Mouse (Mus musculus) forebrain, embryonic 13.5 days (tissue): ENCODE measurements at regions not wholly inside any gene's neighbourhood (a gene's known extent, or its start where the extent isn't known, plus 50 kb on each side); places are given as distances from the start of the nearest gene placed in this dataset.

Experiments used
- ATAC-seq: fragments of 200-750 bp; cut with Nextera tagmentation; 2 replicates; pipeline ENCODE4 v1.8.0; 2017
- H3K27ac ChIP-seq: fragments of 300-500 bp; sonication (generic); 2 replicates; pipeline ENCODE4 v1.5.1; 2015; ENCODE audit warnings: inconsistent platforms, mild to moderate bottlenecking, moderate library complexity
- H3K27me3 ChIP-seq: fragments of 300-500 bp; sonication (generic); 2 replicates; pipeline ENCODE4 v1.6.1; 2015; ENCODE audit warnings: mild to moderate bottlenecking, inconsistent platforms
- H3K36me3 ChIP-seq: fragments of 300-500 bp; sonication (generic); 2 replicates; pipeline ENCODE4 v1.6.1; 2015; ENCODE audit warnings: mild to moderate bottlenecking, inconsistent platforms; ENCODE audit not compliant: poor library complexity, severe bottlenecking
- H3K4me1 ChIP-seq: fragments of 300-500 bp; sonication (generic); 2 replicates; pipeline ENCODE4 v1.6.1; 2015; ENCODE audit warnings: inconsistent platforms
- H3K4me2 ChIP-seq: fragments of 300-500 bp; sonication (generic); 2 replicates; pipeline ENCODE4 v1.6.1; 2015; ENCODE audit warnings: inconsistent platforms, mild to moderate bottlenecking, moderate library complexity
- H3K4me3 ChIP-seq: fragments of 300-500 bp; sonication (generic); 2 replicates; pipeline ENCODE4 v1.5.1; 2015; ENCODE audit warnings: mild to moderate bottlenecking, inconsistent platforms
- H3K9ac ChIP-seq: fragments of 300-500 bp; sonication (generic); 2 replicates; pipeline ENCODE4 v1.6.1; 2015; ENCODE audit warnings: mild to moderate bottlenecking, inconsistent platforms
- H3K9me3 ChIP-seq: fragments of 300-500 bp; sonication (generic); replicated peaks from 2 replicates; pipeline ENCODE4 v1.6.1; 2016; ENCODE audit warnings: inconsistent platforms
- WGBS: fragments of 180-500 bp; shearing (Covaris S2); methylation state at CpG from one replicate; pipeline ENCODE4 v1.1.7; 2015; 5-methylcytosine and 5-hydroxymethylcytosine counted together

DNA sequence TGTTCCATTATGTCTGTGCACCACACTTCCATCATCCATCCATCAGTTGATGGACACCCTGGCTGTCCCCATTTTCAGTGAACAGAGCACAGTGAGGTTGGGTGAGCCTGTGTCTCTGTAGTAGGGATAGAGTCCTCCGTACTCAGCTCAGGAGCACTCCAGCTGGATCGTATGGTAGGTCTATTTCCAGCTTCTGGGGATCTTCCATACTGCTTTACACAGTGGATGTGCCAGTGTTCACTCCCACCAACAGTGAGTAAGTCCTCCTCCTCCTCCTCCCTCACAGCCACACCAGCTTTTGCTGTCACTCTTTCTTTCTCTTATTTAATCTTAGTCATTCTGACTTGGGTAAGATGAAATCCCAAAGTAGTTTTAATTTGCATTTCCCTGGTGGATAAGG lies 310.4 kb downstream of the Etnk1 start:
- no peak for ATAC-seq
- Histone ChIP-seq H3K9ac (no peak overlapping the region), H3K4me2 (no peak overlapping the region), H3K27ac (no peak overlapping the region), H3K4me3 (no peak overlapping the region), H3K36me3 (no peaks in the 10 kb centered on the region), H3K27me3 (no peaks in the 10 kb centered on the region), H3K4me1 (no peaks in the 10 kb centered on the region), H3K9me3 (no peaks in the 10 kb centered on the region)
- 93% methylated on average over 2 of the region's 2 CpGs for WGBS

DNA sequence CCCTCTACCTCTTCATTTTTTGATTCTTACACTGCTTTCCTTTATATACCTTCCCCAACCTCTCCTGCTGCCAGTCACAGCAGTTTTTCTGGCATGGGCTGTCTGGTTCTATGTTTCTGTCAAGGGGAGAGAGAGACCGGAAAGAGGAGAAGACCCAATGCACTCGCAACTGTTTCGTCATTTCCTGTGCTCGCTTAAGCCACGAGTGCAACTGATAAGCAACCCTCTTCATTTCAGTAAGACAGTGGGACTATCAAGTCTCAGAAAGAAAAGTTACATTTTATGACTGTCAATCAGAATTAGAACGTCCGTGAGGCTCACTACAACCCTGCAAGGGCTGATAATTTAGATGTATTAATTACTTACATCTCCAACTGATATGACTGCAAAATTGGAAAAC lies 312.2 kb downstream of the Etnk1 start:
- Histone ChIP-seq H3K27ac (no peak overlapping the region), H3K36me3 (no peaks in the 10 kb centered on the region), H3K27me3 (no peaks in the 10 kb centered on the region), H3K4me1 (no peaks in the 10 kb centered on the region), H3K9ac (no peak overlapping the region), H3K9me3 (no peaks in the 10 kb centered on the region), H3K4me2 (no peak overlapping the region), H3K4me3 (no peak overlapping the region)
- no peak for ATAC-seq
- 89% methylated on average over 7 of the region's 7 CpGs for WGBS

DNA sequence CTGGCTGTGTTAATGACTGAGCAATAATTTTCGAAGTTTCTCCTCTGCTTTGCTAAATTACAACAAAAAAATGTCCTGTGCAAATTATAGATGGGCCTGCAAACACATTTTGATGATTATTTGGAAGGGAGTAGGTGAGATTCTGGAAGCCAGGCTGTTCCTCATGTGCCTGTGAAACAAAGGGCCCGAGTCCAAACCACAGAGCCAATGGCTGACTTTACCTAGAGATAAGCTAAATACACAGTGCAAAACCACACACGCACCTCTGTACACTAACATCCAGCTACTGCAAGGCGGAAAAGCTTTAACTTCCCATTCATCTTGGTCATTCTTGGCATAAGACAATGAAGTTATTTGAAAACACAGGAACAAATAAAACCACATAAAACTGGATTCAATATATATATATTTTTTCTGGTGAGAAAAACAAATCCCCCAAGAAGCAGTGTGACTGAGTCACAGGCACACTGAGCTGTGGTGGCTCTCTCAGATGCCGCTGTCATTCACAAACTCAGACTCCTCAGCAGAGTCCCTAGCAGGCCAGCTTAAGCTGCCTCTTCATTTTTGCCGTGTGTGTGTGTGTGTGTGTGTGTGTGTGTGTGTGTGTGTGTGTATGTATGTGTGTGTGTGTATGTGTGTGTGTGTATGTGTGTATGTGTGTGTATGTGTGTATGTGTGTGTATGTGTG lies 312.8 kb downstream of the Etnk1 start:
- no peak for ATAC-seq
- H3K27ac ChIP-seq: no peak overlapping the region
- 90% methylated on average over 6 of the region's 6 CpGs for WGBS

DNA sequence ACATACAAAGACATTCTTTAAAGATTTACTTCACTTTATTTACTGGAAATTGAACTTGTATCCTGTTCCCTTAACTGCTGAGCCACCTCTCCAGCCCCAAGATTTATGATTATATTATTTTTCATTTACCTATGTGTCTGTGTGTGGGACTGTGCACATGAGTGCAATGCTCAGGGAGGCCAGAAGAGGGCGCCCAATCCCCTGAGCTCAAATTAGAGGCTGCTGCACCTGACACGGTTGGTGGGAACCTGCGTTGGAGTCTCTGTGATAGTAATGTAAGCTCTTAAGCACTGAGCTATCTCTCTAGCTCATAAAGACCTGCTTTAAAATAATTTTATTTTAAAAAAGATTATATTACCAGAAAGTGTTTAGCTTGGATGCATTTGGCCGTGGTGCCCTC lies 315.3 kb downstream of the Etnk1 start:
- 86% methylated on average over 4 of the region's 4 CpGs for WGBS
- no peak overlapping the region for H3K9ac ChIP-seq
- ATAC-seq: no peak
- H3K9me3 ChIP-seq: no peaks in the 10 kb centered on the region
- no peak overlapping the region for H3K4me3 ChIP-seq
- no peaks in the 10 kb centered on the region for H3K4me1 ChIP-seq
- no peaks in the 10 kb centered on the region for H3K27me3 ChIP-seq
- H3K4me2 ChIP-seq: no peak overlapping the region
- no peaks in the 10 kb centered on the region for H3K36me3 ChIP-seq
- no peak overlapping the region for H3K27ac ChIP-seq

More for the DNA sequence above, 312.8 kb downstream of the Etnk1 start:
- H3K9ac ChIP-seq: no peak overlapping the region
- no peaks in the 10 kb centered on the region for H3K36me3 ChIP-seq
- no peaks in the 10 kb centered on the region for H3K4me1 ChIP-seq
- no peaks in the 10 kb centered on the region for H3K9me3 ChIP-seq
- H3K27me3 ChIP-seq: no peaks in the 10 kb centered on the region
- no peak overlapping the region for H3K4me3 ChIP-seq
- H3K4me2 ChIP-seq: no peak overlapping the region

DNA sequence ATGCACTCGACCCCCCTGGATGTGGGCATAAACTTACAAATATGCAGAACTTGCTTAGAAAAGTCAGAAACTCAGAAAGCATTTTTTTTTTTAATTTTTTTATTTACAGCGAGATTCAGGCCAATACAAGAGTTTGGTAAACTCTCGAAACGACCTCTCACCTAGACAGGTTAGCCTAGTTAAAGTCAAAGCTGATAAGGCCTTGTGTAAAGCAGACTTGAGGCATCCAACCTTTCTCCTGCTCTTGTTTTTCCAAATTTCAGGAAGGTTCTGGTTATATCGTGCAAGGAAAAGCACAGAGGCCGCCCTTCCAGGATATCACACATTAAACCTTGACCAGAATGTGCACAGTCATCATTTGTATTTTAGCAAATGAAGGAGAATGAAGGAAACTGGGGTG lies 315.8 kb downstream of the Etnk1 start:
- Histone ChIP-seq H3K4me1 (no peaks in the 10 kb centered on the region), H3K4me3 (no peak overlapping the region), H3K4me2 (no peak overlapping the region), H3K27ac (no peak overlapping the region), H3K9ac (no peak overlapping the region), H3K27me3 (no peaks in the 10 kb centered on the region), H3K9me3 (no peaks in the 10 kb centered on the region), H3K36me3 (no peaks in the 10 kb centered on the region)
- ATAC-seq: no peak
- WGBS: 93% methylated on average over 6 of the region's 6 CpGs

DNA sequence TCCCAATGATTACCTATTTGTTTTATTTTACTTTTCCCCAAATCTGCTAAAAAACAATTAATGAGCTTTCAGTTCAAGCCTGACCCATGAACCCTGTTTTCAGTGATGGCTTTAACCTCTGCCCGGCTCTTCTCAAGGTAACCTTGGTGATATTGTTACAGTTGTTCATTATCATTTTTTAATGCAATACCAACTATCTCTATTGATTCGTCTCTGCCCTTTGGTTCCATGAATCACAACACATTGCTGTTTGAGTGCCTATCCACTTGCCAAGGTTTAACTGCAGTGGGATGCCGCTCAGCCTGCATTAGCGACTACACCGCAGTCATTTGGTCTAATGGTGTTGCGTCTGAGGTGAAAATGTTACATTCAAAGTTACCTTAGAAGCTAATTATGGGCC lies 317.9 kb downstream of the Etnk1 start:
- ATAC-seq: no peak
- no peaks in the 10 kb centered on the region for H3K27me3 ChIP-seq
- H3K4me1 ChIP-seq: no peaks in the 10 kb centered on the region
- no peaks in the 10 kb centered on the region for H3K9me3 ChIP-seq
- no peak overlapping the region for H3K9ac ChIP-seq
- no peaks in the 10 kb centered on the region for H3K36me3 ChIP-seq
- WGBS: 93% methylated on average over 6 of the region's 6 CpGs
- no peak overlapping the region for H3K27ac ChIP-seq
- no peak overlapping the region for H3K4me3 ChIP-seq
- no peak overlapping the region for H3K4me2 ChIP-seq

DNA sequence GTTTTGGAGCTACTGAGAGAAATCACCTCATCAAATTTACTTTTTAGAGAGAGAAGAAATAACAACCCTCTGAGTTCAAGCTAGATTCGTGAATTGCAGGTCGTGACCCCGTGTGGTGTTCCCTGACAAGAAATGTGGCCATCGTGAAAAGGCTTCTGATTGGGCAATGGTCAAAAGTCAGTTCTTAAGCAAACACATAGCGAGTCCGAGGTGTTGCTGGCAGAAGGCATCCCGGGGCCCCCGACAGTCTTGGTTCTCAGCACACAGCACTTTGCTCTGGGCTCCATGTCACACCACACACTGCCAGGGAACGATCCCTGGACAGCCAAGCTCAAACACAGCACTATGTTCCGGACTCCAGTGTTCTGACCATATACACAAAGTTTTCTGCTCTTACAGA lies 320.0 kb downstream of the Etnk1 start:
- Histone ChIP-seq H3K4me2 (no peak overlapping the region), H3K4me3 (no peak overlapping the region), H3K27me3 (no peaks in the 10 kb centered on the region), H3K27ac (no peak overlapping the region), H3K9me3 (no peaks in the 10 kb centered on the region), H3K4me1 (no peaks in the 10 kb centered on the region), H3K36me3 (no peaks in the 10 kb centered on the region), H3K9ac (no peak overlapping the region)
- ATAC-seq: no peak
- WGBS: 94% methylated on average over 10 of the region's 10 CpGs

DNA sequence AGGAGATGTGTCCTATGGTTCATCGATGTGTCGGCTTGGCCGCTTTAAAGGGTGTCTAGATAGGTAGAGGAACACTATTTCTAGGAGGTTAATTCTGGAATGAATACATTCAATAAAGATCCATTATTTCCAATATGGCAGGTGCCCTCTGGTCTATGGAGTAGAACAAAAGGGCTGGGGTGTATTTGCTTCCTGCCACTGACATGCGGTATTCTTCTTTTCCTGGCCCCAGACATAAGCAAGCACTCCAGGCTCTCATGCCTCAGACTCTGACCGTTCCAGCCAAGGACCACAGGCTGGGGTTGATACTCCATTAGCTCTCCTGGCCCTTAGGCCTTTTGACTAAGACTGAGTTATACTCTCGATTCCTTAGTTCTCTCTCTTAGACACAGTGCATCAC lies 323.0 kb downstream of the Etnk1 start:
- H3K4me2 ChIP-seq: no peak overlapping the region
- no peaks in the 10 kb centered on the region for H3K27me3 ChIP-seq
- no peaks in the 10 kb centered on the region for H3K9me3 ChIP-seq
- no peaks in the 10 kb centered on the region for H3K36me3 ChIP-seq
- no peak for ATAC-seq
- no peak overlapping the region for H3K9ac ChIP-seq
- WGBS: 94% methylated on average over 6 of the region's 6 CpGs
- no peaks in the 10 kb centered on the region for H3K4me1 ChIP-seq
- no peak overlapping the region for H3K27ac ChIP-seq
- no peak overlapping the region for H3K4me3 ChIP-seq

DNA sequence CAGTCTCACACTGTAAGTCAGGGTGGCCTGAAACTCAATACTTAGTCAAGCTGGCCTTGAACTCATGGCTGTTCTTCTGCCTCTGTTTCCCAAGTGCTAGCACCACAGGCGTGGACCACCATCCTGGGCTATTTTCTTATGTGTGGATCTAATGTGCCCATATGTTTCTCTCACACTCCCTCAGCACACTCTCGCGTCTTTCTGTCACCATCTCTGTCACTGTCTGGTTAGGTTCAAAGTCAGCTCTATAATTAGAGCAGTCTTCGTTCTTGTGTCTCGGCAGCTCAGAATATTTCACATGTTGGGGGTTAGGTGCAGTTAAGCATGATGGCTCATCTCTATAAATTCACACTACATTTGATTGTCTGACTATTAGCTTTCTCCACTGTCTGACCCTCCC lies 324.4 kb downstream of the Etnk1 start:
- H3K9me3 ChIP-seq: no peaks in the 10 kb centered on the region
- no peak overlapping the region for H3K4me2 ChIP-seq
- WGBS: 91% methylated on average over 5 of the region's 5 CpGs
- no peaks in the 10 kb centered on the region for H3K27me3 ChIP-seq
- no peak overlapping the region for H3K9ac ChIP-seq
- no peaks in the 10 kb centered on the region for H3K4me1 ChIP-seq
- H3K36me3 ChIP-seq: no peaks in the 10 kb centered on the region
- no peak for ATAC-seq
- H3K4me3 ChIP-seq: no peak overlapping the region
- no peak overlapping the region for H3K27ac ChIP-seq

DNA sequence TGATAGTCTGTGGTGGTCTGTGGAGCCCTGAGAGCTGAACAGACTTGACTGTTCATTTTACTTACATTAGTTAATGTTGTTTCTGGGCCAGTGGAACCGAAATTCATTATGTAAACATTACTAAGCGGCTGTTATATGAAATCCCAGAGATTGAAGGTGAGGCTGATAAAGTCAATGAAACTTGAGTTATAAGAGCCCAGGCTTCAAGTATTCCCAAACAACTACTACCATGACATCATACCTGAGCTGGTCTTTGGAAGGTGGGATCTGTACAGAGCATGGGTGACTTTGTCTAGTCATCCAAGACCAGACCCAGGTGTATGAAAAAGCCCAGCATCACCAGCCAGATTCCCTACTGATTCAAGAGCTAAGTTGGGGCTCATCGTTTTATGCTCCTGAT lies 326.5 kb downstream of the Etnk1 start:
- Histone ChIP-seq H3K27me3 (no peaks in the 10 kb centered on the region), H3K9me3 (no peaks in the 10 kb centered on the region), H3K9ac (no peak overlapping the region), H3K27ac (no peak overlapping the region), H3K36me3 (no peaks in the 10 kb centered on the region), H3K4me1 (peaks cover 2% of the 10 kb centered on the region; the same call in 1 of the 2 replicates), H3K4me3 (no peak overlapping the region), H3K4me2 (no peak overlapping the region)
- WGBS: 96% methylated on average over 3 of the region's 3 CpGs
- ATAC-seq: no peak

DNA sequence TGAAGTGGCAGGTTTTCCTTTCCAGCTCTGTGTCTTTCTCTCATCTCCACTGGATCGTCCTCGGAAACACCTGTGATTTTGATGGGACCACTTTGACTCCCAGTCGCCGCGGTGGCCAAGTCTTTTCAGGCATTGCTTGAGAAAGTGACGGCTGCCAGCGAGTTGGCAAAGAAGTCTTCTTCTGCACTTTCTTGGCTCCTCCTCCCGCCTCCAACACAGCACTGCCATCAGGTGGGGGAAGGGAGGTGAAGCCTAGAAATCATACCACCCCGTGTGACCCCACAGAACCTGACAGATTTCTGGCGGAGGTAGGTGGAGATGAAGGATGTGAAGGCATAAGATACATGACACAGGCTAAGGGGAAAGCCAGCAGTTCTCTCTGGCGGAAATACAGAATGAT lies 327.3 kb downstream of the Etnk1 start:
- Histone ChIP-seq H3K4me1 (peaks cover 4% of the 10 kb centered on the region; the same call in 1 of the 2 replicates), H3K9ac (no peak overlapping the region), H3K27ac (no peak overlapping the region), H3K27me3 (no peaks in the 10 kb centered on the region), H3K4me2 (no peak overlapping the region), H3K4me3 (no peak overlapping the region), H3K36me3 (no peaks in the 10 kb centered on the region), H3K9me3 (no peaks in the 10 kb centered on the region)
- 94% methylated on average over 11 of the region's 11 CpGs for WGBS
- ATAC-seq: no peak

DNA sequence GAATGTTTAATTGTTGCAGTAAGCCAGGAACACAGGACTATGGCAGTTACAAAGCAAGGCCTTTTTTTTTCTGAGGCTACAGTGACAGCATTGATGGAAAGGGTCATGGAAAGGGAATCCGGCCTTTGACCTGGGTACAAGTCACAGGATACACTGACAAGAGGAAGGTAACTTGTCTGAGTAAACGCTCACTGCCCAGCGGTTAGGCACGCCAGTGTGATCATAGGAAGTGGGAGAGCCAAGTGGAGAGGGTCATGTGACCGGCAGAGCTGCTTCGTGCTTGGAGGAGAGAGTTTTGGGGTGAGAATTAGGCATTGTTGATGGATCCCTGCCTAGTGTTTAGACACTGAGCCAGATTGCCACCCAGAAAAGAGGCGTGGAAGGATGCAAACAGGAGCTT lies 327.9 kb downstream of the Etnk1 start:
- WGBS: 78% methylated on average over 7 of the region's 7 CpGs
- no peak for ATAC-seq
- no peak overlapping the region for H3K27ac ChIP-seq

DNA sequence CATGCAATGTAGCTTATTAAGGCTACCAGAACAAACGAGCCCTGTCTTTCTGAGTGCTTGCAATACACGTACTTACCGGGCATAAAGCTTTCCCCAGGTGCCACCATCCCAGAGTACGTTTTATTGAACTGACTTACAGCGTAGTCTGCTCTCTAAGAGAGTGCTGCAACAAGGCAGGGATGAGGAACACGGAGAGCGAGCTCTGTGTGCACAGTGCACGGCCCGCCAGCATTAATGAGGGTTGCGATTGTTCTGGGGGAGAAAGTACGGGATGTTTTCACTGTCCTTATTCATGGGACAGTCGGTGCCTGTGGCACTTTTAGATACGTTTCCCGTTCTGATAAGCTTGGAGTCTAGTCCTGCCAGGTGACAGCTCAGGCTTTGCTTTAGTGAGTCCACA lies 331.7 kb downstream of the Etnk1 start:
- Histone ChIP-seq H3K4me3 (no peak overlapping the region), H3K27ac (no peak overlapping the region), H3K36me3 (no peaks in the 10 kb centered on the region), H3K27me3 (no peaks in the 10 kb centered on the region), H3K4me1 (peaks cover 4% of the 10 kb centered on the region; the same call in 1 of the 2 replicates), H3K9ac (no peak overlapping the region), H3K9me3 (no peaks in the 10 kb centered on the region), H3K4me2 (no peak overlapping the region)
- WGBS: 50% methylated on average over 14 of the region's 14 CpGs
- no peak for ATAC-seq

More for the DNA sequence above, 327.9 kb downstream of the Etnk1 start:
- Histone ChIP-seq H3K4me2 (no peak overlapping the region), H3K36me3 (no peaks in the 10 kb centered on the region), H3K27me3 (no peaks in the 10 kb centered on the region), H3K9ac (no peak overlapping the region), H3K4me1 (peaks cover 4% of the 10 kb centered on the region; the same call in 1 of the 2 replicates), H3K9me3 (no peaks in the 10 kb centered on the region), H3K4me3 (no peak overlapping the region)
